Mouse (Mus musculus) stomach, embryonic 15.5 days (tissue): ENCODE measurements around the gene Gm6812. TPM values are rescaled to one million over a fixed set of nuclear protein-coding genes. Genes with fewer than 3 reads are reported as not detected.
"Not testable (repeated sequence)": the region's sequence is repeated elsewhere in the genome, so short reads cannot be mapped to it uniquely, and the experiment has no call there.

Experiments used
- ATAC-seq: fragments of 200-750 bp; cut with Nextera tagmentation; 2 replicates; pipeline ENCODE4 v1.8.0; 2017; ENCODE audit warnings: low read depth, moderate number of reproducible peaks, moderate TSS enrichment; ENCODE audit not compliant: insufficient read depth, low FRiP score
- H3K27ac ChIP-seq: fragments of 300-500 bp; sonication (generic); 2 replicates; pipeline ENCODE4 v1.5.1; 2015; ENCODE audit warnings: mild to moderate bottlenecking, inconsistent platforms
- H3K27me3 ChIP-seq: fragments of 300-500 bp; sonication (generic); replicated peaks from 2 replicates; pipeline ENCODE4 v1.6.1; 2015; ENCODE audit warnings: inconsistent platforms
- H3K36me3 ChIP-seq: fragments of 300-500 bp; sonication (generic); 2 replicates; pipeline ENCODE4 v1.6.1; 2015; ENCODE audit warnings: inconsistent platforms
- H3K4me1 ChIP-seq: fragments of 300-500 bp; sonication (generic); 2 replicates; pipeline ENCODE4 v1.6.1; 2015; ENCODE audit warnings: inconsistent platforms
- H3K4me2 ChIP-seq: fragments of 300-500 bp; sonication (generic); 2 replicates; pipeline ENCODE4 v1.6.1; 2015; ENCODE audit warnings: mild to moderate bottlenecking, inconsistent platforms
- H3K4me3 ChIP-seq: fragments of 300-500 bp; sonication (generic); replicated peaks from 2 replicates; pipeline ENCODE4 v1.5.1; 2015; ENCODE audit warnings: inconsistent platforms
- H3K9ac ChIP-seq: fragments of 300-500 bp; sonication (generic); 2 replicates; pipeline ENCODE4 v1.6.1; 2015; ENCODE audit warnings: inconsistent platforms
- H3K9me3 ChIP-seq: fragments of 300-500 bp; sonication (generic); 2 replicates; pipeline ENCODE4 v1.6.1; 2016; ENCODE audit warnings: inconsistent platforms
- WGBS: fragments of 180-500 bp; shearing (Covaris S2); methylation state at CpG from one replicate; pipeline ENCODE4 v1.1.7; 2015; 5-methylcytosine and 5-hydroxymethylcytosine counted together
- polyA plus RNA-seq: library from polyadenylated mRNA; unstranded; fragments of >200 nt; fragmentation: Nextera tagmentation; extraction: Ambion mirVana; gene quantifications from 2 replicates; pipeline ENCODE4 v1.2.1, GENCODE M21; 2015

The Gm6812 gene
- not detected in 2 replicates for polyA plus RNA-seq

- H3K4me1 ChIP-seq, result not testable (repeated sequence)
- WGBS, result 62% methylated on average over 5 of the region's 5 CpGs
Measured at GRCm38 (mm10) chrX:68892953-68893352, at the start of gene Gm6812. Gm6812 (minus strand) TSS chrX:68893053.

GRCm38 (mm10) chrX:68865145-68865544, 27.7 kb downstream of the Gm6812 start:
- ATAC-seq, result no peak
- H3K4me1 ChIP-seq, result no peaks in the 10 kb centered on the region
- no peaks in the 10 kb centered on the region for H3K27me3 ChIP-seq
- WGBS, result 42% methylated on average over 2 of the region's 2 CpGs
- H3K9me3 ChIP-seq, result no peaks in the 10 kb centered on the region
- no peak overlapping the region for H3K9ac ChIP-seq
- H3K36me3 ChIP-seq, result no peaks in the 10 kb centered on the region
- no peak overlapping the region for H3K27ac ChIP-seq
- H3K4me3 ChIP-seq, result no peak overlapping the region
- no peak overlapping the region for H3K4me2 ChIP-seq

More at GRCm38 (mm10) chrX:68892953-68893352, at the start of gene Gm6812:
- not testable (repeated sequence) for ATAC-seq, H3K4me3 ChIP-seq, H3K9me3 ChIP-seq, H3K27me3 ChIP-seq, H3K27ac ChIP-seq, H3K36me3 ChIP-seq, H3K4me2 ChIP-seq, H3K9ac ChIP-seq

Other genes with a start within 250 kb of the Gm6812 start
- 51.6 and 54.1 TPM in 2 replicates for gene Fmr1, start 214.5 kb downstream of the Gm6812 start, polyA plus RNA-seq
- 0.21 and 0.28 TPM in 2 replicates for gene Fmr1nb, start 131.2 kb downstream of the Gm6812 start, polyA plus RNA-seq
- 3.4 and 6.6 TPM in 2 replicates for gene Gm14698, start 72.0 kb downstream of the Gm6812 start, polyA plus RNA-seq